35 mouse cellular contexts compared by ENCODE assay signal in genomic region chr1:78743318-78743717, GRCm38 (mm10).
"Had no signal": no experiment of that assay in that cellular context is flagged by ENCODE, and none has a peak within 500 bp of the region (broad histone marks: within the 10 kb centered on the region; RNA-seq: fewer than 3 reads in every experiment).

No protein-coding gene starts in this region.

- H3K27me3 ChIP-seq: heart, embryonic 12.5 days; heart, embryonic 13.5 days; heart, embryonic 15.5 days; hindbrain, embryonic 12.5 days; hindbrain, embryonic 13.5 days; hindbrain, embryonic 15.5 days; intestine, embryonic 15.5 days; kidney, embryonic 15.5 days had no signal

- H3K4me2 ChIP-seq: heart, embryonic 11.5 days; heart, embryonic 12.5 days; heart, embryonic 13.5 days; heart, embryonic 15.5 days; hindbrain, embryonic 12.5 days; hindbrain, embryonic 13.5 days; hindbrain, embryonic 14.5 days; hindbrain, embryonic 15.5 days; intestine, embryonic 15.5 days; kidney, embryonic 15.5 days had no signal

- H3K4me3 ChIP-seq: heart, embryonic 10.5 days; heart, embryonic 12.5 days; heart, embryonic 13.5 days; heart, embryonic 15.5 days; hindbrain, embryonic 10.5 days; hindbrain, embryonic 12.5 days; hindbrain, embryonic 13.5 days; hindbrain, embryonic 15.5 days; intestine, embryonic 15.5 days; kidney, embryonic 15.5 days; left cerebral cortex, adult 2 months had no signal

- H3K9ac ChIP-seq: heart, embryonic 12.5 days; heart, embryonic 13.5 days; heart, embryonic 15.5 days; hindbrain, embryonic 12.5 days; hindbrain, embryonic 13.5 days; hindbrain, embryonic 14.5 days; hindbrain, embryonic 15.5 days; intestine, embryonic 15.5 days; kidney, embryonic 15.5 days had no signal

- H3K9me3 ChIP-seq: heart, embryonic 10.5 days; heart, embryonic 12.5 days; heart, embryonic 15.5 days; hindbrain, embryonic 10.5 days; hindbrain, embryonic 12.5 days; hindbrain, embryonic 13.5 days; hindbrain, embryonic 15.5 days; intestine, embryonic 15.5 days; kidney, embryonic 15.5 days had no signal

- DNase-seq: heart, postnatal 10 days; heart, postnatal 14 days; heart, postnatal 36 days; heart, postnatal 4 days; kidney, adult 11 months; kidney, adult 18-20 months; kidney, adult 2 months; kidney, adult 8-10 months; kidney, adult 9 months; kidney, postnatal 10 days; kidney, postnatal 14 days; kidney, postnatal 25 days; kidney, postnatal 36 days; kidney, postnatal 4 days; layer of hippocampus, adult 9-11 months; layer of hippocampus, postnatal 36 days had no signal

- H3K4me1 ChIP-seq: heart, embryonic 10.5 days; hindbrain, embryonic 10.5 days; hindbrain, embryonic 12.5 days had no signal

- ATAC-seq: hindbrain, embryonic 16.5 days; hindbrain, postnatal 0 days; inflammation-experienced regulatory T-cells, adult 6 months; intestine, embryonic 15.5 days; intestine, embryonic 16.5 days; intestine, postnatal 0 days had no signal

- H3K36me3 ChIP-seq: heart, embryonic 10.5 days; heart, embryonic 12.5 days; heart, embryonic 13.5 days; heart, embryonic 15.5 days; hindbrain, embryonic 10.5 days; hindbrain, embryonic 12.5 days; hindbrain, embryonic 13.5 days; hindbrain, embryonic 15.5 days; intestine, embryonic 15.5 days; kidney, embryonic 15.5 days had no signal

- H3K27ac ChIP-seq: heart, embryonic 10.5 days; heart, embryonic 13.5 days; heart, embryonic 15.5 days; hindbrain, embryonic 10.5 days; hindbrain, embryonic 12.5 days; hindbrain, embryonic 13.5 days; hindbrain, embryonic 14.5 days; hindbrain, embryonic 15.5 days; hindbrain, postnatal 0 days; intestine, embryonic 15.5 days; kidney, embryonic 15.5 days; kidney, postnatal 0 days had no signal
